Mouse (Mus musculus): ENCODE results near the gene Orai3.

DNA sequence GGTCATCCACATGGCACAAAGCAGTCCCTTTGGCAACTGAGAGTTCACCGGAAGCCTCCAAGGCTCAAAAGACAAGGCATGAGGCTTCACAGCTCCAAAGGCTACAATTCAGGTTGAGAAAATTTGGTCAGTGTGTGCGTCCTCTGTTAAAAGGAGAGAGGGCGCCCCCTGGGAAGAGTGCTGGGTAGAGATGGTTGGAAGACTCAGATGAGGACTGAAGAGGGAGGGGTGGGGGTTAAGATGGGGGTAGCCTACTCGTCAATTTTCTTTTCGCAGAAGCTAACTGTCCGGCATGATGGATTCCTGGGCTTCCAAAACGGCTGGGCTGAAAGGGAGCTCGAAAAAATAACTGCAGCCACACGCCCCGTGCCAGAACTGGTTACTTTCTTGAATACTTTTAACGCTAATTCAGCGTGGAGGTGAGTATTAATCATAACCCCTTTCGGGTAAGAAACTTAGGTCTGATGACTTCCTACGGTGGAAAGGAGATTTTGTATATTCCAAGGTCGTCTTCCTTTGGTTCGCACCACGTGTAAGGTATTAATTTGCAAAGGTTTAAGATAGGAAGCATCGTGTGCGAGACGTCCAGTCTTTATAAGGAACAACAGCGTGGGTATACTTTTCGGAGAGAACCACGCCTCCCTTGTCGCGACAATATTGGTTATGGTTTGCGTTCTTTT, 25.1 kb upstream of the Orai3 start, which contains the start of gene Fbxl19:
- TF ChIP-seq CTCF (IDR thresholded peaks at IDR 0.05; ENCODE audit: borderline replicate concordance, control insufficient read depth, extremely low read depth, insufficient read depth, low read length, poor library complexity) (no peak), POLR2A (IDR thresholded peaks at IDR 0.05; ENCODE audit: control insufficient read depth, extremely low read depth, insufficient read depth, low read length, poor library complexity) (no peak)
